Mouse (Mus musculus) lung, postnatal 0 days (tissue): Measurements from ENCODE around the gene Trpv6.

Source experiments
- CTCF ChIP-seq: IDR thresholded peaks from 2 replicates; pipeline ENCODE4 v1.5.1; 2016; ENCODE audit warnings: antibody characterized with exemption, mild to moderate bottlenecking
- EP300 ChIP-seq: IDR thresholded peaks from 2 replicates; pipeline ENCODE4 v1.6.1; 2016; ENCODE audit warnings: antibody characterized with exemption, mild to moderate bottlenecking, control low read depth

DNA sequence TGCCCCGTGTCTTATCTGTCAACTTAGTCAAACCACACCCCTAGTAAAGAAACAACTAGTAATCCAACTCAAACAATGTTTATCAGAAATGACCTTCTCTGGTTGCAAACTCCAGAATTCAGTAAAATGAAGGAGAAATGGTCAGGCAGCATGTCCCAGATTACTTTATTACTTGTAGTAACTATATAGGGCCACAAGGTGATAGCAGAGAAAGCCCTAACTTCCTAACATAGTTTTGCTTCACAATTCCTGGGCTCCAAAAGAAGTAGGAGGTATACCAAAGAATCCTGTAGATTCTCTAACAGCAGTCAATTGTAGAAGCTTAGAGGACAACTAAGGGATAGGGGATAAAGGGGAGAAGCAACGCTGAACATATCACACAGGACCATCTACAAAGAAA, 5.4 kb downstream of the Trpv6 start:
- TF ChIP-seq CTCF, result peak; percentile 54
- TF ChIP-seq EP300, result no peak
